Mouse (Mus musculus) heart, postnatal 25 days (tissue): ENCODE measurements around the gene Thap8. TPM values are rescaled to one million over a fixed set of nuclear protein-coding genes. Genes with fewer than 3 reads are reported as not detected.

Source experiments
- DNase-seq: peaks from one replicate; pipeline ENCODE4 v3.0.0; 2022; ENCODE audit warnings: low spot score
- intact Hi-C: fragments of 180-260 bp; cut with DNase I; formaldehyde crosslinking; loops from one replicate; pipeline ENCODE4 v1.15.1; 2025
- total RNA-seq, 2 experiments: library from RNA; stranded (reverse); gene quantifications; 2 replicates each; pipeline ENCODE4 v1.2.3; 2021

The Thap8 gene
- total RNA-seq, 2 experiments from 2014 or later, result not detected

GRCm38 (mm10) chr7:30313666-30314320 is 33.9 kb downstream of the Thap8 start:
- no peak for DNase-seq
- intact Hi-C loops, result no loop called here

- intact Hi-C loops, result no loop called here
Observed at GRCm38 (mm10) chr7:30314721-30315155, 34.8 kb downstream of the Thap8 start, which contains the start of gene Syne4. Gene Syne4 (plus strand): TSS chr7:30314807.

GRCm38 (mm10) chr7:30315559-30316529 is 36.0 kb downstream of the Thap8 start:
- DNase-seq, result no peak
- intact Hi-C loops, result no loop called here

More at GRCm38 (mm10) chr7:30314721-30315155, 34.8 kb downstream of the Thap8 start, which contains the start of gene Syne4:
- no peak for DNase-seq

- no peak for DNase-seq
- intact Hi-C loops, result no loop called here
Observed at GRCm38 (mm10) chr7:30318142-30318541, 38.2 kb downstream of the Thap8 start.

- DNase-seq, result no peak
- intact Hi-C loops, result no loop called here
Observed at GRCm38 (mm10) chr7:30320946-30321345, 41.1 kb downstream of the Thap8 start.

- peak; percentile 51 for DNase-seq
- intact Hi-C loops, result no loop called here
Observed at GRCm38 (mm10) chr7:30321539-30322284, 41.8 kb downstream of the Thap8 start, which contains the start of gene E130208F15Rik. Gene E130208F15Rik (plus strand): TSS chr7:30321740.

GRCm38 (mm10) chr7:30322285-30322667 is 42.4 kb downstream of the Thap8 start:
- intact Hi-C loops, result no loop called here

GRCm38 (mm10) chr7:30322865-30323264 is 43.0 kb downstream of the Thap8 start:
- DNase-seq, result no peak
- intact Hi-C loops, result no loop called here

More at GRCm38 (mm10) chr7:30322285-30322667, 42.4 kb downstream of the Thap8 start:
- DNase-seq, result peak; percentile 96

GRCm38 (mm10) chr7:30323795-30324194 is 43.9 kb downstream of the Thap8 start, which contains the start of gene Sdhaf1:
Gene Sdhaf1 (minus strand): TSS chr7:30323895.
- intact Hi-C loops, result no loop called here
- DNase-seq, result no peak

- intact Hi-C loops, result no loop called here
- no peak for DNase-seq
Observed at GRCm38 (mm10) chr7:30324300-30324944, 44.5 kb downstream of the Thap8 start.

- intact Hi-C loops, result no loop called here
- DNase-seq, result no peak
Observed at GRCm38 (mm10) chr7:30325364-30325763, 45.5 kb downstream of the Thap8 start.

GRCm38 (mm10) chr7:30326427-30326826 is 46.5 kb downstream of the Thap8 start:
- intact Hi-C loops, result no loop called here
- no peak for DNase-seq

GRCm38 (mm10) chr7:30327140-30327539 is 47.2 kb downstream of the Thap8 start:
- DNase-seq, result no peak
- intact Hi-C loops, result no loop called here

GRCm38 (mm10) chr7:30328379-30328778 is 48.5 kb downstream of the Thap8 start:
- intact Hi-C loops, result no loop called here
- DNase-seq, result no peak

GRCm38 (mm10) chr7:30331887-30332286 is 52.0 kb downstream of the Thap8 start:
- DNase-seq, result peak; percentile 36
- intact Hi-C loops, result no loop called here

GRCm38 (mm10) chr7:30332622-30333259 is 52.8 kb downstream of the Thap8 start:
- intact Hi-C loops, result no loop called here
- no peak for DNase-seq

- no peak for DNase-seq
- intact Hi-C loops, result no loop called here
Observed at GRCm38 (mm10) chr7:30333436-30333835, 53.5 kb downstream of the Thap8 start.

- no peak for DNase-seq
- intact Hi-C loops, result no loop called here
Observed at GRCm38 (mm10) chr7:30334563-30334962, 54.7 kb downstream of the Thap8 start.

GRCm38 (mm10) chr7:30335688-30336087 is 55.8 kb downstream of the Thap8 start:
- no peak for DNase-seq
- intact Hi-C loops, result no loop called here
